Mouse (Mus musculus) frontal cortex, postnatal 14 days (tissue): ENCODE data around the gene Abhd2.
A peak's percentile ranks its signal among the peaks of the same experiment; 100 is the strongest.

Source experiments
- DNase-seq, 2 experiments: peaks; one replicate each; pipeline ENCODE4 v3.0.0; 2022; ENCODE audit warnings: low spot score in 2 of 2

Gene Abhd2

DNA sequence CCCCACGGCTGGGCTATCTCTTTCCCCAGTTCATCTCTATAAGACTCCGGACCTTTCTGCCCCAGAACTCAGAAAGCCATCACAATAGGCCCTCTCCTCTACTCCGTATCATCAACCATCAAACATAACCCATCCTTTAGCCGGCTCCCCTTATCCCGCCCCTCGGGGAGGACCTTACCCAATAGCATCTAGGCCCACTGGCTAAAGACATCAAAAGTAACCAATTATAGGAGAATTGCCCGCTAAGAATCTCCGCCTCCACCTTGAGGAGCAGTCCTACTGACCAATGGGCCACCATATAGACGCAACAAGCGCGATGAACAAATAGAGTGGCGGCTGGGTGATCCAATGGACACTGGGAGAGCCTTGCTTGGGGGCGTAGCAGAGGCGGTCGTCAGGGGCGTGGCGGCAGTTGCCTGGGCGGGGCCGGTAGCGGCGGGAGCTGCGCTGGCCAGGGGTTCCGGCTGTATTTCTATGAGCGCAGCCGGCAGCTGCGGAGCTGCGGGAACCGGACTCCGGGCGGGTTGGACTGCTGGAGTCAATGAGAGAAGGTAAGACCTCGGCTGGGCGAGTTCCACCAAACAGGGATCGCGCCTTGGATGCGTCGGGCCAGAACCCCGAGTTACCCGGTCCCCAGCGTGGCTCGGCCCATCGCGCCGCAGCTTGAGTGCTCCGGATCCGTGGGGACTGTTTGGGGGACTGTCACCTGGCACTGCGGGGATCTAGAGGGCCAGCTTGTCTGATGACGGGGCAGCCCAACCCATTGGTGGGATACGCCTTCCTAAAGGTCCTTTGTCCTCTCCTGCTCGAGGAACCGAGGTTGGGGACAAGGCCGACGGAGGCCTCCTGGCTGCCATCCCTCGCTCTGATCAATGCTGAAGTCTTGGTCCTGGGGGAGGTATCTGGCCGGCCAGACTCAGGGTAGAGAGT is at the start of gene Abhd2:
TSS of gene Abhd2 (plus strand) at position 411 of the 930 bp plus-strand sequence.
- DNase-seq, result peak; percentile 100

DNA sequence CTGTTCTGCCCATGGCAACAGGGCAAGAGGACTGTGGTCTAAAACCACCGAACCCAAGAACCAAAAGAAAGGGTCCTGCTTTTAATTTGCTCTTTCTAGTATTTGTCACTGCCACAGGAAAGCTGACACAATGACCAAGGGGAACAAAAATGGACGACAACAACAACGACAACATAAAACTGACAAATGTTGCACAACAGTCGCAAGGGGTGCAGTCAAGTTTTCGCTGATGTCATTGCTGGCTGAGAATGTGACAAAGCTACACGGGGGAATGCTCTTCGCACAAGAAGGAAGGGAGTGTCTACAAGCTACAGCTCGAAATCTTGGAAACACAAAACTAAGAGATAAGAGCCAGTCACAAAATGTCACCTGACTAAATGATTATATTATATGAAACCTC is 47.5 kb upstream of the Abhd2 start:
- DNase-seq, result no peak

DNA sequence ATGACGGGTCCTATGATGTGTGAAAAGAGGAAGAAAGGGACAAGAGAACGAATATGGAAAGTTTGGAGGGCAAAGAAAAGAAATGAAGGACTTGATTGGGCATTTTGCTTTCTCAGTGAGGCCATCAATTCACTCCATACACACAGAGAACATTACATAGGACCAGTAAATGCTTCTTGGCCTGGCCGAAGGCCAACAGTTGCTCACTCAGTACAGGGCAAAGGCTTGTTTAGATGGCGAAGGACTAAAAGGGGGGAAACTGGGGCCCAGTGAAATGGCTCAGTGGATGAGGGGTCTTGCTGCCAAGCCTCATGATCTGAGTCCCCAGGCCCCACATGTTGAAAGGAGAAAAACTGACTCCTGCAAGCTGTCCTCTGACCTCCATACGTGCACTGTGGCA is 46.8 kb upstream of the Abhd2 start:
- DNase-seq, result no peak

DNA sequence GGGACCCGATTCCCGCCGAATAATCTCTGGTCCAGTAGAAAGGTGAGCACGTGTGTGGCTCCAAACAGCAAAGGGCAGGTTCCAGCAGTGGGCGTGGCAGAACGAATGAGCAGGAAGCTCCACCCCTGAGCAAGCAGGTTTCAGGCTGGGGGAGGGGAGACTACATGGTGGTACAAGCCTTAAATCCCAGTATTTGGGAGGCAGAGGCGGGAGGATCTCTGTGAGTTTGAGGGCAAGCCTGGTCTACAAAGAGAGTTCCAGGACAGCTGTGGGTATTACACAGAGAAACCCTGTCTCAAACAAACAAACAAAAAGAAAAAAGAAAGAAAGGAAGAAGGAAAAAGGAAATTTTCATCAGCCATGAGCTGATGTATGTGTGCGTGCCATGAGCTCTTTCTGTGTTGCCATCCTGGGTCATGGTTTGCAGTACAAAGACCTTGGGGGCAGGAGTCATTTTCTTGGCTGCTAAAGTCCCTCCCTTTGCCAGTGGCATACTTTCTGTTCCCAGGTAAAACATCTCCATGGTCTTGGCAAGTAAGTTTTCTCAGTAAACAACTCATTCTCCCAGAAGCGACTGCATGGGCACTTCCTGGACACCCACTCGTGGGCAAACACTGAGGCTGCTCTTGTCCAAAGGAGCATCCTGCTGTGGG is 46.0 kb upstream of the Abhd2 start:
- DNase-seq, result no peak

DNA sequence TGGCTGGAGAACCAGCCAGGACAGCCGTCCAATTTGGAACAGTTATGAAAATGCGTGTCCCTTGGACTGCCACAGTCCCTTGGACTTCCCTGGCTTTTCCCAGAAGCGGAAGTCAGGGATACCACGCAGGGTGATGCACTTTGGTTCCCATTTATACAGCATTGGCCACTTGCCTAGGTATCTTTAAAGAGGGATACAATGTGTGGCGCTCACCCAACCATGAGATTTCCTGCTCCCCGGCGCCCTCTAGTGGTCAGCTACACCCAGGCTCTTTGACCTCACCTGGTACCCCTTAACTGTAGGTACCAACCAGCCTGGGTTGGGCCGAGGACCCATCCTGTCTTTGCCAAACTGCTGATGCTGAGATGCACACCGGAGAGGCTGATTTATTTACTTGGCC is 44.5 kb upstream of the Abhd2 start:
- peak; percentile 38 to 76 for DNase-seq

DNA sequence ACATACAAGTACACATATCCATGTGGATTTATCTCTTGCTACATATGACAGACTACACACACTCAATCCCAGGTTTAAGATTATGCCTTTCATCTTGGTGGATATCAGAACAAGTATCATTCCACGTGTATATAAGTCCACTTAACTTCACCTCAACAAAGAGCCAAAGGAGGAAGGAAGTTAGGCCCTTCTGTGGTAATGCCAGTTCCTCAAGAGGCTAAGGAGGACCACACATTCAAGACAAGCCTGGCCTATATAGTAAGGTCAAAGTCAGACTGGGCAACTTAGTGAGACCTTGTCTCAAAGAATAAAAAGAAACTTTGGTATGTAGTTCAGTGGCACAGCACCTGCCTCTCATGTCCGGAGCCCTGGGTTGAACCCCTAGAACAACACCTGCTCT is 41.4 kb upstream of the Abhd2 start:
- DNase-seq, result no peak

DNA sequence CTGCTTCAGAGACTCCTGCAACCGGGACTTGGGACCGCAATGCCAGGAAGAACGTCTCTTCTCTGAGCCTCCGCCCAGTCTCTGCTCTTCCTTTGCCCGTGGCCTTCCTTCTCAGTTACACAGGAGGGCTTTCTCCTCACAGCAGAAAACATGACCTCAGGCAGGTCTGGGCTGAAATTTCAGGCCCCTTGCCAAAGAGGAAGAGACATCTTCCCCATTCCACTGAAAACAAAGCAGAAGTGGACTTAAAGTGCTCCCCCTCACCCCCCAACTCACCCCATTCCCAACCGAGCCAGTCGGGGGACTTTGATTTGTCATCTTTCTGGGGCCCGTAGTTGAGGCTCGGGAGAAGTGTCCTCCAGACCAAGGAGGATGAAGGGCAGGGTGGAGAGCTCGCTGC is 41.0 kb upstream of the Abhd2 start:
- DNase-seq, result no peak

DNA sequence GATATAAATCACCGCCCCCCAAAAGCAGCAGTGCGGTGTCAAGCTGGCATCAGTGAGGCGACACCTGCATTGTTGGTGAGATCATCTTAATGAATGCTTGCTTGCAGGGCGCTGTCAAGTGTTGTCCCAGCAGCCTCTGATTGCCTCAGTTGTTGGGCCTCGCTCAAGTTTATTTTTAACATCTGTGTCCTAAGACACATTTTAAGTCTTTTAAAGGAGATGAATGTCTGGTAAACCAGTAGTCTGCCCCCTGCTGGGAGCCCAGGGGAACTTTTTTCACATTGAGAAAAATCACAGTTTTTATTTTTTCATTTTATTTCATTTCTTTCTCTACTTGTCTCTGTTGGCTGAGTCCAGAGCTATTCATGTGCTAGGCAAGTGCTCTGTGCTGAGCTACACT is 34.3 kb upstream of the Abhd2 start:
- no peak for DNase-seq

DNA sequence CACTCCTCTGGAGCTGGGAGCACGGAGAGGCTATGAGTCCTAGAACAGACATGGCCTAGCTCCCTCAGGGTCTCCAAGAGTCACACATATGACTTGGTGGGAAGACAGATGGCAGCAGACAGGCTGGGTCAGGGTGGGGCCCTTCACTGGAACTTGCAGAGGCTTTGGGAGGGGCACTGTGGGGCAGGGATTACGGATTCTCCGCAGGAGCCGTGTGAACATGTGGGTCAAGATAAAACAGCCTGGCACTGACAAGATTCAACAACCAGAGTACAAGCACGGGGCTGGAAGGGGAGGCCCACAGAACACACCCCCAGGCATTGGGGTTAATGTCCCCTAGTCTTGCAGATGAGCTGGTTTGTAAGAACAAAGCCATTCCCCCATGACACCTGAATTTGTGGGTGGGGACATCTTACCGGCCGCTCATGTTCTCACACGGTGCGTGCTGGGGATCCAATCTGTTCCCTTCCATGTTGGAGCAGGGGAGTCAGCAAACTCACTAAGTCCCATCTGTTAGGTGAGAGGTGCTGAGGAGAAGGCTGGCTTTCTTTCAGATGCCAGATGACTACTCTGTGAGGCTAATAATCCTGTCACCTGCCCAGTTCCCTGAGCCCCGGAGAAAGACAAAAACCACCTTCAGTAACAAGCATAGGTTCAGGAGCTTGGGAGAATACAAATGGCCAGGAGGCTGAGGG is 30.9 kb upstream of the Abhd2 start:
- no peak for DNase-seq

DNA sequence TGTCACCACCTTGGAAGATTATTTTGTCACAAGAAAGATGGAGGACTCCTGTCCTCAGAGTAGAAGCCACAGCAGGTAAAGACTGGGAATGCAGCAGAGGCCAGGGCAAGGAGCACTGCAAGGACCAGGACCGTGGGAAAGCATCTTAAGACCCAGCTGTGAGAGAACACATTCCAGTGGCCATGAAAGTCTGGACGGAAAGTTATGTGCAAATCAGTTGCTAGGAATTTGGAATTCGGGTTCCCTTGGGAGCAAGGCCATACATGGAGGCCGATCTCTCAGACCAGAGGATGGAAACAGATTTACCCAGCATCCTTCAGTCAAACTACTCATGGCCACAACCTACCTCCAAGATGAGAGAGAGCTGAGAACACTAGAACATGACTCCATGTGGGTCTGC is 29.8 kb upstream of the Abhd2 start:
- no peak for DNase-seq

DNA sequence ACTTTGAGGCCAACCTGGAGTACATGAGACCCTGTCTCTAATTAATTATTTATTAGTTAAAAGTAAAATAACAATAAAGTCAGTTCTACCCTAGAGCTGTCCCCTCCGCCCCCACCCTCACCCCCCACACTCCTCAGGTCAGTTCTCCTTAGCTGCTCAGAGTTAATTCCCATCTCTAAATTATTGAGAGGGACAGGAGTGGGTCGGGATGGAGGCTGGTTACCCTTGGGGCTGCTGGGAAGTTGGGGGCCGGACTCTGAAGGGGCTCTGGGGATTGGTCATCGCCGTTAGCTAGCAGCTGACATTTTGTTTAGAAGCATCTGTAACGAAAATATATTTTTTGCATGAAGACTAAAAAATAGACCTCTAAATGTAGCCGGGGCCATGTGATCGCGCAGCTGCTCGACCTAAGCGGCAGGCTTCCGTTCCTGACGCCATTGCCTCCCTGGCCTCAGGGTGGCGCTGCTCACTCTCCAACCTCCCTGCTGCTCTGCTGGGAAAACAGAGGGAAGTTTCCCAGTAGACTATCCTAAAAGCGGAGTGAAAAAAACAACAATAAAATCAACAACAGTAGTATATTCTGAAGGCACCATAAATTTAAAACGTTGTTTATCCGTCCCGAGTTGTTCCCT is 26.8 kb upstream of the Abhd2 start:
- peak; percentile 47 to 66 for DNase-seq

DNA sequence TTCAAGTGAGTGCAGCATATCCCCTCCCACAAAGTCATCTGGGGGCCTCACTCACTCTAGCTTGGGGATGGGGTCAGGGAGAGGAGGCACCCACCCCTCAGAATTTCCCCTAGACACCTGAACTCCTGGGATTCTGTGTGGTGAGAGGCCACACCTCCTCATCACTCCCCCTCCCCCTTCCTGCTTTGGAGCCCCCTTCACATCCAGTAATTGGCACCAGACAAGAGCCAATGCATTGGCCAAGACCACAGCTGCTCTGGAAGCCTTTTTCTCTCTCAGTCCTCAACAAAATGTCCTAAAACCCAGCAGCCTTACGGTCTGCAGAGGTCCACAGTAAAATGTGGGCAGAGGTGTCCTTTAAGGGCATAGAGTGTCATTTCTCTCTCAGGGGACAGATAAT is 25.6 kb upstream of the Abhd2 start:
- DNase-seq, result no peak

DNA sequence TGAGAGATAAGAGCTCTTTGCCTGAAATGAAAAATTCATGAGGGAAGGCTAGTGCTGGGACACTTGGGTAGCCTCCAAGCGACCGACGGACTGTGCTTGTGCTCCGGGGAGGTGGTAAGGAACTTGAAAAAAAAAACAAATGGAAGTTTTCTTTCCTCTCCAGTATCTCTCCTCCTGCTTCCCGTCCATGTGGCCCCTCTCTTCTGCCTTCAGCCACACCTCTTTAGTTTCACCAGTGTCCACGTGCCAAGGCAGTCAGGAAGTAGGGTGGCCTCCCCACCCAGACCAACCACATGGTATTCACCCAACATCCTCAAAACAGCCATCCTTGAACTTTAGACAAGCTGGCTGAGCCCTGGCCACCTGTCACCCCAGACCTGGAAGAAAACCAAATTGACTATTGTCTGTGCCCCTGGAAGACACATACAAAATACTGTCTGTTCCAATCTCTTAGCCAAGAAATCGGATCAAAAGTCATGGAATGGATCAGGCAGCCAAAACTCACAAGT is 25.1 kb upstream of the Abhd2 start:
- DNase-seq, result no peak

DNA sequence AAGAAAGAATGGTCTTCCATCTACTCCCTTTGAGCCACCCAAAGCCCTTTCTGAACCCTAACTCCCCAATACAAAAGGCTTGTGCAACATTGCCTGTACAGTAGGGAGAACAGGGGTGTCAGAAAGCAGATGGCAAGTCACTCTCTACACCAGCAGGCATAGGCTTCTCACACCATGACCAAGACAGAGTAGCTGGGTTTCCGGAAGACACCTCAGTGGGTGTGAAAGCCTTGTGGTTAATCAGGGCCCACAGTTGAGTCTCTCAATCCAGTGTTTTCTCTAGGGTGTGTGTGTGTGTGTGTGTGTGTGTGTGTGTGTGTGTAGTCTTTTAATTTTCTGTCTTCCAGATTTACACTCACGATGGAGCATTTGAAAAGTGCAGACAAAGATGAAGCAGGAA is 23.4 kb upstream of the Abhd2 start:
- DNase-seq, result no peak

DNA sequence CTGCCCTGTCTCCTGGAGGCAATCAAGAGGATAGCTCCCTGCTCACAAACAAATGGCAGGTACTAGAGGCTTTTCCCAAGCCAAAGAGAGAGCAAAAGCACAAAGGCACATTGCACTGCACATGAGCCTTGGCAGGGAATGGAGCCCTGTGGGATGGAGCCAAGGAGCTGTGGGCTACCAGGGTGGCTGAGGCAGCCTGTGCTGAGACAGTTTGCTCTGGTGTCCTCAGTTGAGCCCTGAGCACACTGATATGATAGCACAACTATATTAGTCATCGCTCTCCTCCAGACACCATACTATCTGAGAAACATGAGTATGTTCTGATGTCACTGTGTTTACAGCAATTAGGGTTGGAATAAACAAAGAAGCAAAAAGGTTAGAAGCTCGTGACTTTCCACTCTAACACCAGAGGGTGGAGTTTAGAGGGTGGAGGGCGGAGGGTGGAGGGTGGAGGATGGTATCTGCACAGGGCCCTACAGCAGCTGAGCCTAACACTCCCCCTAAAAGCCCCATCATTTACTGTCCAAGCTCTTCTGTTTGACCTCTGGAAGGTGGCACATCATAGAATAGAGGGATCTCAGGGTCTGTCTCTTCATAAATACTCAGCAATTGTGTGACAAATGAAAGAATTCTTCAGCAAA is 18.6 kb upstream of the Abhd2 start:
- no peak for DNase-seq

DNA sequence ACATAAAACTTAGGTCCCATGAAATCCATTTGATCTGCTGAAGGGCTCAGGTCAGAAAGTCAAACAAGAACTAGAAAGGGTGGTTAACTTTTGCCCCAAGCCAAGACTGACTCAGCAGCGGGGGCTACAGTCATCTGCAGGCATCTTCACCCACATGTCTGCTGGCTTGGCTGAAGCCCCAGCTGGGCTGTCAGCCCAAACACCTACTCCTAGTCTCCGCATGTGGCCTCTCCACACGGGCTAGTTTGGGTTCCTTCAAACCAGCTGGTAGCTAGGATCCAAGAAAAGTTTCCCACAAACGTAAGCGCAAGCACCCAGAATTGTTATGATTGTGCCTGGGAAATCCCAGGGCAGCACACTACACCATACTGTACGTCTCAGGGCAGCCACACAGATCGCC is 17.6 kb upstream of the Abhd2 start:
- DNase-seq, result no peak

DNA sequence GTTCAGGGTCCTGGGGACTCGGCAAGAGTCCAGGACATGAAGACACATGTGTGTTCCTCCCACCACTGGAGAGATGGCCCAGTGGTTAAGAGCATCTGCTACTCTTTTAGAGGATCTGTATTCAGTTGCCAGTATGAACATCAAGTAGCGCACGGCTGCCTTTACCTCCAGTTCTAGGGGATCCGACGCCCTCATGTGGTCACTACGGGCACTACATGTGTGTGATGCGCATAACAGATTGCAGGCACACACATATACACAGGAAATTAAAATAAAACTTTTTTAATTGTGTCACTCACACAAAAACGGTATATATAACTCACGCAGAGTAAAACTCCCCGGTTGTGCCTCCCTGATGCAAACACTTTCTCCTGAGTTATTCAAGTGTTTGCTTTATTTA is 17.2 kb upstream of the Abhd2 start:
- DNase-seq, result no peak

DNA sequence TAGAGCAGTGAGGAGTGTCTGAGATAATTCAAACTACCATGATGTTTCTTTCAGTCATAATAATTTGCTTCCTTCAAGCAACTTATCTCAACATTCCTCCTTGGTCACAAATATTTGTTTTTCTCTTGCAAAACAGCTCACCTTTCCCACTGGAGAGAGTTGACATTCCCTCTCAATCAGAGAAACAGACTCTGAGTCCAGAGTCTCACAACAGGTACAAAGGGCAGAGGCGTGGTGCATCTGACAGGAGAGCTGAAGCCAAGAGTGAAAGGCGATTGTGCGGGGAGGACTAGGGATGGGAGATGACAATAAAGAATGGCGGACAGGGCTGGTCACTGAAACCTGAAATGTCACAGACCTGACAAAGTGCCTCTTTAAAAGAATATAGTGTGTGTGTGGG is 16.3 kb upstream of the Abhd2 start:
- DNase-seq, result no peak

DNA sequence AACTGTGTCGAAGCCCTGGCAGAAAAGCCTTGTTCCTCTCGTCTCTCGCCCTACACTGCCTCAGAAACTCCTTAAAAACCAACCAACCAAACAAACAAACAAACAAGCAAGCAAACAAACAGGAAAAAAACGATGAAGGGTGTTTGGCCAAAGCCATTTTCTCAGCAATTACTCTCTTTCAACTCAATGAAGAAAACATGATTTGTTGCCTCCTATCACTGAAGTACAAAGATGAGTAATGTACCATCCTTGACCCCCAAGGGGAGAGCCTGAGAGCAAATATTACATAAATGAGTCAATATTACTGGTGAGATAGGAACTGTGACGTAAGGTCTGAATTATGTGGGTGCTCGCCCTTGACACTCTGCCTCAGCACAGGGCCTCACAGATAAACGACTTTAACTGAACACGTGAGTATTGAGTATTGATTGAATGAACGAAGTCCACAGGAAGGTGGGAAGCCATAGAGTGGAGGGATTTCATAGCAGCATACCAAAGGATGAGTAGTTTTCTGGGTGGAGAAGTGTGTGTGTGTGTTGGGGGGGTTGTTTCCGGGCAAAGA is 13.9 kb upstream of the Abhd2 start:
- no peak for DNase-seq

DNA sequence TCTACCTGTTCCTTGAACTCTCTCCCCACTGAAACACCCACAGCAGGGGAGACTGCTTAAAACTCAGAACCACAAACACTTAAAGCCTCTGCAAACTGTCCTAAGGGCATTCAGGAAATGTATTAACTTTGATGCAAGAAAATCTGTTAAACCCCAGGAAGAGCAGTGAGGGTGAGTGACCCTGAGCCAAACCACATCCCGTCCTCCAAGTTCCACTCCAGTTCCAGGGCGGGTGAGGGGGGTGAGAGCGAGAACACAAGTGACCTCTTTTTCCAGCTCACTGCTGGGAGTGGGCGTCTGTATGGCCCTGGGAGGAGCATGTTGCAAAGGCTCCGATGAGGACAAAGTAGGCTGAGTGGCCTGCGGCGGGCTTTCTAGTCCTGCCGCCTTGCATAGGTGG is 10.5 kb upstream of the Abhd2 start:
- no peak for DNase-seq

DNA sequence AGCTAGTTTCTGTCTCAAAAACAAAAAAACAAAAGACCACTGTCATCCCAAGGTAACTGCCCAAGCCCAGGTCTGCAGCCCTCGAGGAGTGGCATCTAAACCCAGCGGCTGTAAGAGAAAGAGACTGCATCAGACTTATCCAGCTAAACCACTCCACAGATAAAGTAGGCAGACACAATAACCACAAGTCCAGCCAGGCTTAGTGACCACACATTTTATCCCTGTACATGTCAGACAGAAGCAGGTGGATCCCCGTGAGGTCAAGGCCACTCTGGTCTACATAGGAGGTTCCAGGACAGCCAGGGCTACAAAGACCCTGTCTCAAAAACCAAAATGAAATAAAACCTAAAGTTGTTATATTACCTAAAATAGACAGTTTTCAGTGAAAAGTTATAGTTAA is 9.2 kb upstream of the Abhd2 start:
- DNase-seq, result no peak
